ENCODE assay signal across 8 mouse cellular contexts in the genomic region with DNA sequence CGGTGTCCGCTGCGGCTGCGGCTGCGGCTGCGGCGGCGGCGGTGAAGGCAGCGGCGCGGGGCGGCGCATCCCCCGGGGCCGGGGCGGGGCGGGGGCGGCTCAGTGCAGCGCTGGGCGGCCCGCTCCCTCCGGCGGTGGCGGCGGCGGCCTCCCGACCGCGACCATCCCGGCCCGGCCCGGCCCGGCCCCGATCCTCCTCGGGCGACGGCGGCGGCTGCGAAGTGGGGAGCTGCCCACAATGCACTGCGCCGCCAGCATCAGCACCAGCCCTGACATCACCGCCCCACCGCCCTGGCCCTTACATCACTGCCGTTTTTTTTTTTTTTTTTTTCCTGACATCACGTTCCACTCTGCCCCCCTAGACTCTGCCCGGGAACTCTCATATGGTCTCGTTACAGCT. TPM values are rescaled to one million over a fixed set of nuclear protein-coding genes. Genes with fewer than 3 reads are reported as not detected.
DNase-seq lines count a peak whose midpoint lies in the region; ATAC-seq and TF ChIP-seq lines count a peak whose summit lies in the region.

A gene (minus strand): TSS at position 245 of the 400 bp plus-strand sequence.

- no peaks in the 10 kb centered on the region for H3K36me3 ChIP-seq in kidney, postnatal 0 days (ENCODE audit: insufficient read depth, low read length)
- H3K36me3 ChIP-seq in hindbrain, embryonic 12.5 days = no peaks in the 10 kb centered on the region; the same call in 1 of the 2 replicates
- H3K36me3 ChIP-seq in limb, embryonic 11.5 days (ENCODE audit: control insufficient read depth, insufficient read depth, low read length) = no peaks in the 10 kb centered on the region

- no peak for DNase-seq in kidney, postnatal 0 days (ENCODE audit: low spot score)
- no peak for DNase-seq in kidney, adult 11 months
- peak; percentile 80 for DNase-seq in cerebellum, adult 9-11 months
- DNase-seq in limb, embryonic 11.5 days (ENCODE audit: low spot score) = peak; percentile 42
- peak; percentile 81 for DNase-seq in right cerebral cortex, adult 18-20 months
- no peak for DNase-seq in adipocyte (ENCODE audit: low spot score)
- no peak for DNase-seq in ovary, postnatal 14 days (ENCODE audit: low spot score)

- peaks cover 7% of the 10 kb centered on the region for H3K4me1 ChIP-seq in kidney, postnatal 0 days (replicated peaks; ENCODE audit: insufficient read depth, low read length)
- H3K4me1 ChIP-seq in hindbrain, embryonic 12.5 days = peaks cover 40% of the 10 kb centered on the region
- H3K4me1 ChIP-seq in limb, embryonic 11.5 days (ENCODE audit: control insufficient read depth, insufficient read depth, low read length) = peaks cover 10% of the 10 kb centered on the region

- H3K4me2 ChIP-seq in kidney, postnatal 0 days (ENCODE audit: low read length) = peak within 1 kb of the TSS; percentile 49
- H3K4me2 ChIP-seq in hindbrain, embryonic 12.5 days (replicated peaks) = peak within 1 kb of the TSS; percentile 70
- peak within 1 kb of the TSS; percentile 84 for H3K4me2 ChIP-seq in limb, embryonic 11.5 days (ENCODE audit: low read depth, severe bottlenecking)

- no peaks in the 10 kb centered on the region for H3K9me3 ChIP-seq in kidney, postnatal 0 days (replicated peaks; ENCODE audit: low read length)
- H3K9me3 ChIP-seq in hindbrain, embryonic 12.5 days (replicated peaks) = no peaks in the 10 kb centered on the region
- no peaks in the 10 kb centered on the region for H3K9me3 ChIP-seq in limb, embryonic 11.5 days (ENCODE audit: control insufficient read depth, low read length)

- ATAC-seq in kidney, postnatal 0 days (replicated peaks; ENCODE audit: low FRiP score, low read depth) = 0 out of 2 replicates have a peak, but pooled peaks have one; percentile 31
- peak; percentile 70 for ATAC-seq in hindbrain, embryonic 12.5 days (ENCODE audit: low FRiP score)
- ATAC-seq in limb, embryonic 11.5 days (ENCODE audit: insufficient number of reproducible peaks, low FRiP score, low TSS enrichment, low read depth) = no peak

- WGBS in kidney, postnatal 0 days = 3% methylated on average over 24 of the region's 49 CpGs
- 0% methylated on average over 17 of the region's 49 CpGs for WGBS in hindbrain, embryonic 12.5 days
- WGBS in limb, embryonic 11.5 days = 2% methylated on average over 24 of the region's 49 CpGs

- H3K9ac ChIP-seq in kidney, postnatal 0 days (ENCODE audit: low read depth, low read length) = 0 out of 2 replicates have a peak within 1 kb of the TSS, but pooled peaks have one; percentile 23
- H3K9ac ChIP-seq in hindbrain, embryonic 12.5 days = peak within 1 kb of the TSS; percentile 93
- H3K9ac ChIP-seq in limb, embryonic 11.5 days (ENCODE audit: low read length) = peak within 1 kb of the TSS; percentile 63

- H3K27me3 ChIP-seq in kidney, postnatal 0 days (ENCODE audit: insufficient read depth, low read length) = peaks cover 27% of the 10 kb centered on the region
- H3K27me3 ChIP-seq in hindbrain, embryonic 12.5 days = peaks cover 62% of the 10 kb centered on the region
- peaks cover 60% of the 10 kb centered on the region for H3K27me3 ChIP-seq in limb, embryonic 11.5 days (ENCODE audit: control insufficient read depth, insufficient read depth, low read length)

- H3K4me3 ChIP-seq in kidney, postnatal 0 days (replicated peaks; ENCODE audit: low read depth, low read length) = peak within 1 kb of the TSS; percentile 24
- H3K4me3 ChIP-seq in hindbrain, embryonic 12.5 days = peak within 1 kb of the TSS; percentile 83
- H3K4me3 ChIP-seq in limb, embryonic 11.5 days (ENCODE audit: low read depth, low read length) = peak within 1 kb of the TSS; percentile 45

- no peak within 1 kb of the TSS for H3K27ac ChIP-seq in kidney, postnatal 0 days
- H3K27ac ChIP-seq in hindbrain, embryonic 12.5 days = peak within 1 kb of the TSS; percentile 72
- H3K27ac ChIP-seq in limb, embryonic 11.5 days (replicated peaks; ENCODE audit: low read depth, low read length) = no peak within 1 kb of the TSS

- TF ChIP-seq CTCF in kidney, postnatal 0 days (IDR thresholded peaks at IDR 0.05; ENCODE audit: low read depth) = no peak

RNA-seq across cellular contexts. Expression of the gene that starts here (rescaled TPM):
- 0.10 and 0.11 TPM in 2 replicates for polyA plus RNA-seq in kidney, postnatal 0 days (2015; fragmentation: Nextera tagmentation; extraction: Ambion mirVana)
- 5.3 and 6.6 TPM in 2 replicates for polyA plus RNA-seq in hindbrain, embryonic 12.5 days (2016; fragmentation: Nextera tagmentation; extraction: Ambion mirVana)
- polyA plus RNA-seq in limb, embryonic 11.5 days (2014; fragmentation: Nextera tagmentation; extraction: Ambion mirVana) = 0.27 and 0.58 TPM in 2 replicates

Comparison
In these comparisons a context has a peak if more than half of its experiments do, and no peak if none do; other contexts are left out.
1. Peak in ATAC-seq, H3K4me3 ChIP-seq, H3K9ac ChIP-seq and H3K4me2 ChIP-seq in kidney, postnatal 0 days; RNA of the gene not detected or under 1 TPM.
2. Peak in DNase-seq, H3K4me3 ChIP-seq, H3K9ac ChIP-seq and H3K4me2 ChIP-seq in limb, embryonic 11.5 days; RNA of the gene not detected or under 1 TPM.
3. DNase-seq: peak in cerebellum, adult 9-11 months (single experiment) and right cerebral cortex, adult 18-20 months (single experiment); none in kidney, postnatal 0 days (single experiment), kidney, adult 11 months (single experiment), adipocyte (single experiment) and ovary, postnatal 14 days (single experiment).
4. H3K4me3 ChIP-seq: peak in every context shown above with its lines; median percentile 83 in hindbrain, embryonic 12.5 days; 45 in limb, embryonic 11.5 days; 24 in kidney, postnatal 0 days.
5. H3K9ac ChIP-seq: peak in every context shown above with its lines; median percentile 93 in hindbrain, embryonic 12.5 days; 63 in limb, embryonic 11.5 days; 23 in kidney, postnatal 0 days.
6. Peak in every context shown above with its lines, with median percentiles within 50 percentile points of each other: H3K4me2 ChIP-seq.